Mouse (Mus musculus) megakaryocyte-erythroid progenitor cell, adult 5-6 weeks (primary cell): ENCODE measurements around the gene Col4a3. TPM values are rescaled to one million over a fixed set of nuclear protein-coding genes. Genes with fewer than 3 reads are reported as not detected.

Experiments used
- ATAC-seq: replicated peaks from 2 replicates; pipeline ENCODE4 v1.8.0; 2016; ENCODE audit warnings: mild to moderate bottlenecking, inconsistent platforms; ENCODE audit not compliant: severe bottlenecking, poor library complexity, low FRiP score, low TSS enrichment
- total RNA-seq, 2 experiments: library from RNA; stranded (forward) in 1 of 2; stranded (reverse) in 1 of 2; fragments of 200-1000, 215-1000 nt in 1 of 2; fragments of >200 nt in 1 of 2; fragmentation: Nextera tagmentation in 1 of 2; gene quantifications; 2 replicates each; pipeline ENCODE4 v1.2.3; 2014 to 2017

The Col4a3 gene
- total RNA-seq (2014; fragmentation: Nextera tagmentation) (not detected in 2 replicates), total RNA-seq (2017) (not detected in 2 replicates)

DNA sequence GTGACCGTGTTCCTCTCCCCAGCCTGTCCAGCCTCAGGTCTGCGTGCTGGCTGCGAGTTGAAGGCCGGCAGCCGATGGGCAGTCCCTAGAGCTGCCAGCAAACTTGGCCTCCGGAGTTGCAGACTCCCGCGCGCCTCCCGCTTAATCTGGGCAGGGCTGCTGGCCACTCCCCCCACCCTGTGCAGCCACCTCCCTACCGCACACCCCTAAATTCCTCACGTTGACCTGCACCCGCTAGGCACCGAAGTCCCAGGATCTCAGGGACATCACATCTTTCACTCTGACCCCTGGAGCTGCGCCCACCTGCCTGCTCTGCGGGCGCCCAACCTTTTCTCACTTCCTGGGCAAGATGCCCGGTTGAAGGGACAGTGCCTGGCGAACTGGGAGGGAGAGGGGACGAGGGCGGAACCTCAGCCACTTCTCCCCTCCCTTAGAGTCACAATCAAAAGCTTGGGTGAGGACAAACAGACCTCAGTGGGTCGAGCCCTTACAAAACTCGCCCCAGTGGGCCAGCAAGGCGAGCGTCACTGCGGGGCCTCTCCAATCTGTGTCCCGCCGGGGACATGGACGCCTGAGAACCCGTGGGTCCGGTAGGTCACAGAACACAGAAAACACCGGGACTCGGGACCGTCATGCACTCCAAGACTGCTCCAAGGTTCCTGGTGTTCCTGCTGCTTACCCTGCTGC lies at the start of gene Col4a3, which contains the start of gene Col4a4:
Gene Col4a3 (plus strand): TSS at position 209 of the 687 bp plus-strand sequence.
Gene Col4a4 (minus strand): TSS at position 137 of the 687 bp plus-strand sequence.
- 0 out of 2 replicates have a peak, but pooled peaks have one; percentile 26 for ATAC-seq

DNA sequence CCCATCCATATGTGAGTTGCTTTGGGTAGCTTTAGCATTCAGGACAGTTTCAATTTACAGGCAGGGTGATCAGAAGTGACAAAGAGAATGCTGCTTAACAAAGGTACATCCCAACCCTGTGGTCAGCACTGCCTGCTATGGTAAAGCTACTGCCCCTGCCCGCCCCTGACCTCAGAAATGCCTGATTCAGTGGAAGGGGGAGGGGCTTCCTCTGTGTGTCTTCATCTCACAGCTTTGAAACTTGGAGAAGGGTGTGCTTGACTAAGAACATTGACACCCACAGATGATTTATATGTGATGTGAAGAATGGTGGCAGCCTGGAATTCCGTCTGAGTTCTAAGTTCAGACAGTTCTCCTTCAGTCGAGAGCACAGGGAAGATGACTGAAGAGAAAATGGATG lies 48.9 kb upstream of the Col4a3 start:
- no peak for ATAC-seq

DNA sequence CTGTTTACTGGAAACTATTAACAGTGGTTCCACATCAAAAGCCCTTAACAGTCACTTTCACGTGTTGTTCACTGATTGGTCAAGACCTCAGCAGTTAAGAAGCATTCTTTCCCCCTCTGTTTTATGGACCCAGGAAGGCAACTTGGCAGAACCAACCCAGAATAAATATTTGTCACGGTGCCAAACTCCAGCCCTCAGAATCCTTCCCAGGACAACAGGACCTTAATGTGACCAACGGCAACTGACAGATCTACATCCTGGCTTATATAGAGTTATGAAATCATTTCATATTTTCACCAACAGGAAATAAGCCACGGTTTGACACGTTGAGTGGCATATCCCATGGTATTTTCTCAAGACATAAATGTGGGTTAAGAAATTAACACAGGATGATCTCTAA lies 46.7 kb upstream of the Col4a3 start:
- no peak for ATAC-seq

DNA sequence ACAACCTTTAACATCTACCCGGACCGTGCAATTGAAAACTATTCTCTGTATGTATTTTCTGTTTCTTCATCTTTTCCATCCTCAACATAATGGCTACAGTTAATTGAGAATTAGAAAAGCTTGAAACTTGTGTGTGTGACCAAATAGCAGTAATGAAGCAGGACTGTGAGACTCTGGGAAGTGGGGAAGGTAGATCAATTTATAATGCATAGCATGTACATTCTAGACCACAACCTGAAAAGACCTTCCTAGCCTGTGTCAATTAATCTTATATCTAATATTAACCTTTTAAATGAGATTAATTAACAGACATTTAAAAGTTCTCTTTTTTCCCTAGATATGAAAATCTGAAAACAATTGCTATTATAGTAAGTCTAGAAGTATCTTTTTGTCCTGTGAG lies 42.8 kb upstream of the Col4a3 start:
- no peak for ATAC-seq

- no peak for ATAC-seq
These were observed 42.1 kb upstream of the Col4a3 start for GRCm38 (mm10) chr1:82544419-82545185.

DNA sequence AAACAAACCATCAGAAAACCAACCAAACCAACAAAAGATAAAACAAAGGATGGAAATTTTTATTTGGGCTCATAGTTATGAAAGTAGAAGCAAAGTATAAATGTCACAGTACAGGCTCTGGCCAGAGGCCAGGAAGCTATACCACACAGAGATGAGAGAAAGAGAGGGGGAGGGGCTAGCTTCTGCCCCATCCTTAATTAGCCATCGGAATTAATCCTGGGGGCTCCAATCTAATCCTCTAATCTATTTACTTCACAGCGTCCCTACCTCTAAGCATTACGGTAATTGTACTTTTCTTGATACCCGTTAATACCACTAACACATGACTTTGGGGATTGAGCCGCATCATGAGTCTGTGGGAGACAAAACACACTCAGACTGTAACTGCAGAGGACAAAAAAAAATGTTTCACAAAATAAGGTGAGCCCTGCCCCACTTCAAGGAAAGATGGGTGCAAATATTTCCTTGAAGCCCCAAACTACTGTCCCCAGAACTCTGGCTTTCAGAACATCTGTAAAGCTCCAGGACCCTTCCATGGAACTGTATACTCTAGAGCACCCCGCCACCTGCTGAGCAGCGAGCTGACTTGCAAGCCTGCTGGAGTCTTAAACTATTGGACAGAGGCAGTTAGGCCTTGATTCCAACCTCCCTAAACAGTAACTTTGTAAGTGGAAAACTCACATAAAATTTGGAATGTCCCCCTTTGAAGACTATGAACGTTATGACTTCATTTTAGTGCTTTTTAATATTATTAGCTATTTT lies 41.3 kb upstream of the Col4a3 start:
- no peak for ATAC-seq

DNA sequence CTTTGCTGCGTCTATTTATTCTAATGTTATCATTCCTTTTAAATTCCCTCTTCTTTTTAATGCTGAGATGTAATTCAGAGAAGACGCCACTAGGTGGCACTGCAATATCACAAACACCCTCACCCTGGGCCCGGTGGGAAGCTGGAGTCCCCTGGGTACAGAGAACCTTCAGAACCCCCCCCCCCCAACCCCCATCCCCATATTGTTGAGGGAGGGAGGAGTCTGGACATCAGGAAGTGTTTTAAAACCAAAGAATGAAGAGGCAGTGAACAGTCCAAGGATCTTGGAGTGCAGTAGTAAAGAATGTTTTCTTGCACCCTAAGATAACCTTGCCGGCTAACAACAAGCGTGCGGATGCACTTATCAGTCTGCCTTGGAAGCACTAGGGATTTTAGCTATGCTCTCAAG lies 32.3 kb upstream of the Col4a3 start:
- 0 out of 2 replicates have a peak, but pooled peaks have one; percentile 34 for ATAC-seq

- no peak for ATAC-seq
These were observed 31.8 kb upstream of the Col4a3 start for GRCm38 (mm10) chr1:82554889-82555288.

DNA sequence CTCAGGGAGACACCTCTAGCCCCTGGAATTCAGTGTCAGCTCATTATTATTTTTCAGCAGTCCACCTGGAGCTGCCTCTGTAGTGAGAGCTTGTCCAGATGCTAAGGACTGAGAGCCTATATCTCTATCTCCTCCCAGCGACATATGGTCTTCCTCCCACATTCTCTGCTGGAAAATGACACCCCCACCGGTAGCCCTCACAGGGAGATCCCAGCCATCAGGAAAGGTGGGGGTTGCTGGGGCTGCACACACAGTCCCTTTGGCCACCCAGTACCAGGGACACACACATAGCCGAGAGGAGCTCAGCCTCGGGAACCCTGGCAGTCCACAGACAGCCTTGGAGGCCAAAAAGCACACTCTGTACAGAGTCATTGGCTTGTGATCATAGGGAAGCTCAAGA lies 26.5 kb upstream of the Col4a3 start:
- no peak for ATAC-seq

DNA sequence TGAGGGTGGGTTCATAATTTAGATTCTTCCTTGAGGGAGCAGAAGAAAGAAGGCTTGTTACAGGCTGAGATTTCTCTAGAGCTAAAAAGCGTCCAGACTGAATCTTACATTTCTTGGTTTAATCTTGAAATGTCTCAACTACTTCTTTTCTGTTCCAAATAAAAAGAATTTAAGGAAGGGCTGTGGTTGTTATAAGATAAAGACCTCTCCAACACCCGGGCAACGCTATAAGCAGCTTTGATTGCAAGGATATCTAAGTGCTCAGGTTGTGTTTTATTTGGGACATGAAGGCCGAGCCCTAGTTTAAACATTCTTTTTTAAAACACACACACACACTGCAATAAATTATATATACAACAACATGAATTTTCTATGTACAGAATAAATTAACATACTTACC lies 17.3 kb upstream of the Col4a3 start:
- no peak for ATAC-seq

DNA sequence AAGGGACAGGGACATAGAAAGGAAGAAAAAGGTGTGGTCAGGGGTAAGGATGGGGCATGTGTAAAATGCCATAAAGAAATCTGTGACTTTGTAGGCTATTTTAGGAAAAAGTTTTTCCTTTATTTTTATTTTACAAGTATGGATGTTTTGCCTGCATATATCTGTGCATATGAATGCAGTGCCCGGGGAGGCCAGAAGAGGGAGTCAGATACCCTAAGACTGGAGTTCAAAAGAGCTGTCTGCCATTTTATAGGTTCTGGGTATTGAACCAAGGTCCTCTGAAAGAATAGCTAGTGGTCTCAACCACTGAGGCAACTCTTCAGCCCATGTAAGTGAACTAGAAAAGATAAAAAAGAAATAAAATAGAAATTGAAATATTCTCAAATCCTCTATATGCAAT lies 15.0 kb upstream of the Col4a3 start:
- no peak for ATAC-seq

- no peak for ATAC-seq
These were observed 11.0 kb upstream of the Col4a3 start for GRCm38 (mm10) chr1:82575681-82576080.

GRCm38 (mm10) chr1:82576182-82576581 lies 10.5 kb upstream of the Col4a3 start:
- no peak for ATAC-seq

GRCm38 (mm10) chr1:82577339-82577738 lies 9.4 kb upstream of the Col4a3 start:
- no peak for ATAC-seq

GRCm38 (mm10) chr1:82577915-82578314 lies 8.8 kb upstream of the Col4a3 start:
- peak; percentile 82 for ATAC-seq

- ATAC-seq: no peak
These were observed 8.4 kb upstream of the Col4a3 start for GRCm38 (mm10) chr1:82578320-82578719.

GRCm38 (mm10) chr1:82585981-82586380 lies 740 bp upstream of the Col4a3 start:
- no peak for ATAC-seq

- ATAC-seq: no peak
These were observed 3.5 kb downstream of the Col4a3 start for GRCm38 (mm10) chr1:82590266-82590665.

DNA sequence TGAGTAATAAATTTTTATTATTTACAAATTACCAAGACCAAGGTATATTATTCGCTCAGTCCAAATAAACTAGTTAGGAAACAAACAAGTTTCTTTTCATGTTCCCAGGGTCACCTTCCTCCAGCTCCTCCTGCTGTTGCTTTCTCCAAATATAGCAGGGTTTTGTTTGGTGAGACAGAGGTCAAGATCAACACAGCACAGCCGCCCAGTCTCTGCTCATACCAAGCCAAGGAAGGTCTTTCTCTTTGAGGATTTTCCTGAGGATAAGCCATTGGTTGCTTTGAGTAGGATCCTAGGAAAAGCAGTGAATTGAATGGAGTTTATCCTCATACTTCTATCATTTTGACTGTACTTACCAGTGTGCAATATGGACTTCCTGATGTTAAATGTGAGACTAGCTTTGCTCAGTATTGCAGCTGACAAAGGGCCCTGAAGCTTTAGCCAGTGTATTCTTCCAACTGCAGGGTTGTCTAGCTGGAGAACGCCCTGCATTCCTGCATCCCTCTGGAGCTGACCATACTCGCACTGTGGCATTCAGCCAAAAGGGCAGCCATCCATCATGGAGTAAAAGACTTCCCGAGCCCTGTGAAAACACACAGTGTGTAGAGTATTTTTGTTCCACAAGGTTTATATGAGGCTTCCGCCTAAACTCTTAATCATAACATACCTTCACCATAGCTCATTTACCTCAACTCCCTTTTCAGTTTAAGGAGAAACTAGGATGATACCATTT lies 10.3 kb downstream of the Col4a3 start:
- no peak for ATAC-seq
